Mouse (Mus musculus): Measurements from ENCODE around the gene Gm33543.

GRCm38 (mm10) chr10:95777701-95778320 is 64.9 kb downstream of the Gm33543 start:
- TF ChIP-seq CTCF (IDR thresholded peaks at IDR 0.05; ENCODE audit: control insufficient read depth, insufficient read depth, low read length) (no peak), POLR2A (IDR thresholded peaks at IDR 0.05; ENCODE audit: borderline replicate concordance, control insufficient read depth, low read depth, low read length) (no peak)
